Mouse (Mus musculus) cortical plate, adult 2 months (tissue): ENCODE data around the gene Tsfm.

ENCODE experiments used
- CTCF ChIP-seq: fragments of 200-500 bp; IDR thresholded peaks from 2 replicates; pipeline ENCODE4 v1.5.1; 2011; ENCODE audit warnings: mild to moderate bottlenecking, control low read depth, low read length; ENCODE audit not compliant: insufficient read depth; ENCODE audit errors: extremely low read depth
- POLR2A ChIP-seq: fragments of 200-500 bp; IDR thresholded peaks from 2 replicates; pipeline ENCODE4 v1.6.1; 2011; ENCODE audit warnings: mild to moderate bottlenecking, low read length, control low read depth; ENCODE audit not compliant: insufficient read depth; ENCODE audit errors: extremely low read depth

DNA sequence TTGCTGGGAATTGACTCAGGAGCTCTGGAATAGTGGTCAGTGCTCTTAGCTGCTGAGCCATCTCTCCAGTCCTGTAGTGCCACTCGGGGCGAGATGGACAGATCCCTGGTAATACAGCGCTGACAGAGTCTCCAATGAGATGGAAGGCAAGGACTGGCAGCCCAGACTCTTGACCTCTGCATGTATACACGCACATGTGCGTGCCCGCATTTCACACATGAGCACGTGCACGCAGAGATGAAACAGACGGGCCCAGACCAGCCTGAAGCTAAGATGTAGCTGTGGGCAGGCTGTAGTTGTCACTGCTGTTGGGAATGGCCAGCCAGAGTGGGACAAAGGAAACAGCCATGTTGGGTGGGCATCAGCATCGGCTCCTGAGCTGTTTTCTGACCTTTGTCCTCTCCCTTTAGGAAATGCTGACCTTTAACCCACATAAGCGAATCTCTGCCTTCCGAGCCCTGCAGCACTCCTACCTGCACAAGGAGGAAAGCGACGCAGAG lies 35.9 kb upstream of the Tsfm start:
- no peak for TF ChIP-seq POLR2A
- TF ChIP-seq CTCF, result no peak
